Mouse (Mus musculus) liver, postnatal 0 days (tissue): ENCODE measurements around the gene Pip4k2b.

ENCODE experiments used
- CTCF ChIP-seq: sonication (generic); IDR thresholded peaks from 2 replicates; pipeline ENCODE4 v1.5.1; 2016; ENCODE audit warnings: antibody characterized with exemption, low read depth
- EP300 ChIP-seq: IDR thresholded peaks from 2 replicates; pipeline ENCODE4 v1.6.1; 2016; ENCODE audit warnings: antibody characterized with exemption, low read depth, mild to moderate bottlenecking

DNA sequence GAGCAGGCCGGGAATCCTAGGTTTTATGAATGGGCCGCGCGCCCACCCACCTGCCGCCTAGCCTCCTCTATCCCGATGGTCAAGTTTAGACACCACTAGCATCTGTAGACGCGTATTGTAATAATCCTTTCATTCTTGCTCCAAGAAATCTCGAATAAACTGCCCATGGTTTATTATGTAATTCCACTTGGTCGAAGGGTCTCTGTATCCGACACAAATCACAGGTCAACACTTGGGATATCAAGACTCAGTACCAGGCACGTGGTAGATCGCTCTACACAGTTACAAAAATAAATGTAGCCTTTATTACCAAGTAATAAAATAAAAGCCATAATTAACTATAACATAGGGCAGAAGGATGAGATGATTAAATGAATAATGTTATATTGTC is 822 bp upstream of the Pip4k2b start:
- TF ChIP-seq EP300 = no peak
- no peak for TF ChIP-seq CTCF
